Mouse (Mus musculus) kidney, postnatal 36 days (tissue): ENCODE results near the gene Casp1.

Experiments used
- DNase-seq, 2 experiments: peaks; one replicate each; pipeline ENCODE4 v3.0.0; 2021 to 2022; ENCODE audit warnings: mixed read lengths in 2 of 2

Gene Casp1

GRCm38 (mm10) chr9:5298329-5299131 lies at the start of gene Casp1:
Casp1 (plus strand) TSS chr9:5298517.
- no peak for DNase-seq

- no peak for DNase-seq
These were observed 34.3 kb upstream of the Casp1 start for GRCm38 (mm10) chr9:5263951-5264475.

- no peak for DNase-seq
These were observed 28.0 kb upstream of the Casp1 start for GRCm38 (mm10) chr9:5270274-5270673.

GRCm38 (mm10) chr9:5270884-5271283 lies 27.4 kb upstream of the Casp1 start:
- DNase-seq = no peak

GRCm38 (mm10) chr9:5271334-5271845 lies 26.9 kb upstream of the Casp1 start:
- DNase-seq = no peak

GRCm38 (mm10) chr9:5286071-5286470 lies 12.2 kb upstream of the Casp1 start:
- DNase-seq = no peak

- DNase-seq = no peak
These were observed 11.7 kb upstream of the Casp1 start for GRCm38 (mm10) chr9:5286597-5286996.

- no peak for DNase-seq
These were observed 1.7 kb upstream of the Casp1 start for GRCm38 (mm10) chr9:5296354-5297237.

GRCm38 (mm10) chr9:5299132-5299381 lies 740 bp downstream of the Casp1 start:
- no peak for DNase-seq

- DNase-seq = peak; percentile 15 to 21
These were observed 10.2 kb downstream of the Casp1 start, which contains the start of gene Casp4 for GRCm38 (mm10) chr9:5308561-5308960. Casp4 (plus strand) TSS chr9:5308828.

GRCm38 (mm10) chr9:5310112-5310511 lies 11.8 kb downstream of the Casp1 start:
- DNase-seq = no peak

GRCm38 (mm10) chr9:5311435-5311834 lies 13.1 kb downstream of the Casp1 start:
- no peak for DNase-seq

- DNase-seq = no peak
These were observed 29.9 kb downstream of the Casp1 start for GRCm38 (mm10) chr9:5328204-5328603.

- no peak for DNase-seq
These were observed 34.1 kb downstream of the Casp1 start for GRCm38 (mm10) chr9:5332441-5332840.

GRCm38 (mm10) chr9:5333422-5333821 lies 35.1 kb downstream of the Casp1 start:
- no peak for DNase-seq

GRCm38 (mm10) chr9:5343092-5343491 lies 44.8 kb downstream of the Casp1 start:
- DNase-seq = no peak

GRCm38 (mm10) chr9:5344090-5344489 lies 45.8 kb downstream of the Casp1 start:
- DNase-seq = no peak

- peak; percentile 10 to 11 for DNase-seq
These were observed 47.1 kb downstream of the Casp1 start, which contains the start of gene Casp12 for GRCm38 (mm10) chr9:5345291-5345898. Casp12 (plus strand) TSS chr9:5345430.

GRCm38 (mm10) chr9:5347381-5347780 lies 49.1 kb downstream of the Casp1 start:
- no peak for DNase-seq

- no peak for DNase-seq
These were observed 55.4 kb downstream of the Casp1 start for GRCm38 (mm10) chr9:5353673-5354072.

- DNase-seq = no peak
These were observed 58.5 kb downstream of the Casp1 start for GRCm38 (mm10) chr9:5356801-5357200.
